19 mouse cellular contexts compared by ENCODE assay signal in the genomic region with DNA sequence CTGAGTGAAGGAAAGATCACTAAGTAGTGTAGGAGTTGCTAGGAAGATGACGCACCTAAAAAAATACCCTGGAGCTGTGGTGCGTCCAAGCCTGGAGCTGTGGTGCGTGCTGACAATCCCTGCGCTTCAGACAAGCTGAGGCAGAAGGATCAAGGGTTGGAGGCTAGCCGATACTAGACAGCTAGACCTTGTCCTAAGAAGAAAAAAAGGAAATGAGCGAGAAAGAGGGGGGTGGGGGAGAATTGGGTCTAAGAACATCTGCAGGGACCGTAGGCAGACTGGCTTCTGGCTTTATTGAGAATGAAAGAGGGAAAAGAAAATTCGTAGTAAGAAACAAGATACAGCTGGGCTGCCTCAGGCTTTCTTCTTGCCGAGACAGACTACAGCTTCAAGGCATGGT. TPM values are rescaled to one million over a fixed set of nuclear protein-coding genes. Genes with fewer than 3 reads are reported as not detected.
DNase-seq lines count a peak whose midpoint lies in the region; ATAC-seq lines count a peak whose summit lies in the region.
"Had no signal": no experiment of that assay in that cellular context is flagged by ENCODE, and none has a peak within 500 bp of the region (broad histone marks: within the 10 kb centered on the region; RNA-seq: fewer than 3 reads in every experiment).

No protein-coding gene starts in this region.

- no peaks in the 10 kb centered on the region for H3K36me3 ChIP-seq in kidney, embryonic 14.5 days (ENCODE audit: control insufficient read depth, insufficient read depth, low read length)
- no peaks in the 10 kb centered on the region for H3K36me3 ChIP-seq in embryonic facial prominence, embryonic 12.5 days
- H3K36me3 ChIP-seq in limb, embryonic 12.5 days, result no peaks in the 10 kb centered on the region
- H3K36me3 ChIP-seq: liver, embryonic 12.5 days; lung, embryonic 15.5 days had no signal

- H3K9ac ChIP-seq in kidney, embryonic 14.5 days (ENCODE audit: low read depth, low read length), result no peak overlapping the region
- H3K9ac ChIP-seq in embryonic facial prominence, embryonic 12.5 days, result no peak overlapping the region
- no peak overlapping the region for H3K9ac ChIP-seq in limb, embryonic 12.5 days (replicated peaks)
- H3K9ac ChIP-seq: liver, embryonic 12.5 days; lung, embryonic 15.5 days had no signal

- ATAC-seq in kidney, embryonic 14.5 days (ENCODE audit: low FRiP score, low TSS enrichment), result no peak
- no peak for ATAC-seq in embryonic facial prominence, embryonic 12.5 days (ENCODE audit: insufficient number of reproducible peaks, insufficient read depth, low FRiP score, low TSS enrichment)
- ATAC-seq in limb, embryonic 12.5 days (ENCODE audit: insufficient number of reproducible peaks, insufficient read depth, low FRiP score, low TSS enrichment, low read depth), result no peak
- ATAC-seq: hindbrain, embryonic 16.5 days; liver, embryonic 12.5 days had no signal

- peak overlapping the region; percentile 10; the same call in 1 of the 2 replicates for H3K4me2 ChIP-seq in kidney, embryonic 14.5 days (replicated peaks; ENCODE audit: low read depth, low read length)
- no peak overlapping the region for H3K4me2 ChIP-seq in embryonic facial prominence, embryonic 12.5 days (replicated peaks)
- no peak overlapping the region for H3K4me2 ChIP-seq in limb, embryonic 12.5 days
- H3K4me2 ChIP-seq: liver, embryonic 12.5 days; lung, embryonic 15.5 days had no signal

- DNase-seq in kidney, postnatal 25 days, result no peak
- peak; percentile 8 for DNase-seq in lung, postnatal 10 days
- DNase-seq in lung, postnatal 4 days, result no peak
- no peak for DNase-seq in urinary bladder, postnatal 10 days (ENCODE audit: low spot score)
- no peak for DNase-seq in gastrocnemius, postnatal 4 days (ENCODE audit: low spot score in 2 of 2)
- DNase-seq: B cell, adult 2 months; cerebellum, adult 18-20 months; cerebellum, postnatal 36 days; gastrocnemius, postnatal 36 days; kidney, adult 18-20 months; retina, postnatal 1 day; thymus, postnatal 14 days had no signal

- H3K4me1 ChIP-seq in kidney, embryonic 14.5 days (ENCODE audit: control insufficient read depth, insufficient read depth, low read length), result peaks cover 35% of the 10 kb centered on the region
- peaks cover 42% of the 10 kb centered on the region for H3K4me1 ChIP-seq in embryonic facial prominence, embryonic 12.5 days
- peaks cover 44% of the 10 kb centered on the region for H3K4me1 ChIP-seq in limb, embryonic 12.5 days (replicated peaks)
- H3K4me1 ChIP-seq: liver, embryonic 12.5 days had no signal

- no peak overlapping the region for H3K4me3 ChIP-seq in kidney, embryonic 14.5 days (ENCODE audit: low read length)
- no peak overlapping the region for H3K4me3 ChIP-seq in embryonic facial prominence, embryonic 12.5 days
- H3K4me3 ChIP-seq in limb, embryonic 12.5 days (replicated peaks), result no peak overlapping the region
- H3K4me3 ChIP-seq: liver, embryonic 12.5 days; lung, embryonic 15.5 days had no signal

- H3K27me3 ChIP-seq in kidney, embryonic 14.5 days (ENCODE audit: control insufficient read depth, insufficient read depth, low read length), result no peaks in the 10 kb centered on the region
- H3K27me3 ChIP-seq in embryonic facial prominence, embryonic 12.5 days, result no peaks in the 10 kb centered on the region
- no peaks in the 10 kb centered on the region for H3K27me3 ChIP-seq in limb, embryonic 12.5 days
- H3K27me3 ChIP-seq: liver, embryonic 12.5 days; lung, embryonic 15.5 days had no signal

- 26% methylated on average over 9 of the region's 9 CpGs for WGBS in kidney, embryonic 14.5 days
- 29% methylated on average over 9 of the region's 9 CpGs for WGBS in embryonic facial prominence, embryonic 12.5 days
- 36% methylated on average over 9 of the region's 9 CpGs for WGBS in limb, embryonic 12.5 days

- no peaks in the 10 kb centered on the region for H3K9me3 ChIP-seq in kidney, embryonic 14.5 days (ENCODE audit: control insufficient read depth, low read length)
- H3K9me3 ChIP-seq in embryonic facial prominence, embryonic 12.5 days, result no peaks in the 10 kb centered on the region
- no peaks in the 10 kb centered on the region for H3K9me3 ChIP-seq in limb, embryonic 12.5 days
- H3K9me3 ChIP-seq: liver, embryonic 12.5 days; lung, embryonic 15.5 days had no signal

- no peak overlapping the region for H3K27ac ChIP-seq in kidney, embryonic 14.5 days (ENCODE audit: low read depth, low read length)
- peak overlapping the region; percentile 69 for H3K27ac ChIP-seq in embryonic facial prominence, embryonic 12.5 days
- peak overlapping the region; percentile 92 for H3K27ac ChIP-seq in limb, embryonic 12.5 days
- H3K27ac ChIP-seq: liver, embryonic 12.5 days; lung, embryonic 15.5 days had no signal

RNA-seq across cellular contexts. Expression of gene Kctd15, which starts 58.0 kb away (rescaled TPM):
- polyA plus RNA-seq in kidney, embryonic 14.5 days (2014; fragmentation: Nextera tagmentation; extraction: Ambion mirVana), result 15.7 and 28.7 TPM in 2 replicates
- 54.5 and 61.6 TPM in 2 replicates for polyA plus RNA-seq in embryonic facial prominence, embryonic 12.5 days (2016; fragmentation: Nextera tagmentation; extraction: Ambion mirVana)
- 63.8 and 66.6 TPM in 2 replicates for polyA plus RNA-seq in limb, embryonic 12.5 days (2016; fragmentation: Nextera tagmentation; extraction: Ambion mirVana)
- total RNA-seq in gastrocnemius, postnatal 4 days (2021), result 10 to 100 TPM; 26.1 to 26.4 TPM
- total RNA-seq: megakaryocyte-erythroid progenitor cell, adult 5-6 weeks had no signal
